Mouse (Mus musculus): Measurements from ENCODE around the gene Bnipl. TPM values are rescaled to one million over a fixed set of nuclear protein-coding genes. Genes with fewer than 3 reads are reported as not detected.
A peak's percentile ranks its signal among the peaks of the same experiment; 100 is the strongest.
"Not testable (repeated sequence)": the region's sequence is repeated elsewhere in the genome, so short reads cannot be mapped to it uniquely, and the experiment has no call there.

Gene Bnipl
- polyA plus RNA-seq, 1 experiment from 2014 or later: 4.9 TPM

DNA sequence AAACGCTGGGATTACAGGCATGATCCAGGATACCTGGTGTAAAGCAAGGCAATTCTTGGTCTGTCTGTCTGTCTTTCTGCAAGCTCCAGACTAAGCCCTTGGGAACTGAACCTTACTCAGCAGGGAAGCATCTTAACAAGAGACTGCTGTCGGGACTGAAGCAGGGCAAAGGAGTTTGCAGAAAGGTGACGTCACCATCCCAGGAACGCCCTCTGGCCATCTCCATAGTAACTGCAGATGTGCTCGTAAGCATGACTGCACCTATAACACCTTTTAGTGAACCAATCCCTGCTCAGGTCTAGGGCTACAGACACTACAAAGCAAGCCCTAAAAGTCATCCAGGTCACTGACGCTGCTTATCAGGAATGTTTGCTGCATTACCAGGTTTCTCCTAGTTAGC lies 26.7 kb downstream of the Bnipl start:
- no peak overlapping the region for H3K4me3 ChIP-seq
- no peaks in the 10 kb centered on the region for H3K27me3 ChIP-seq
- peaks cover 53% of the 10 kb centered on the region for H3K36me3 ChIP-seq
- ATAC-seq (ENCODE audit: insufficient number of reproducible peaks, insufficient read depth, low FRiP score, low TSS enrichment, low read depth): no peak
- peaks cover 10% of the 10 kb centered on the region for H3K4me1 ChIP-seq
- no peak overlapping the region for H3K9ac ChIP-seq
- H3K4me2 ChIP-seq: no peak overlapping the region
- H3K9me3 ChIP-seq: no peaks in the 10 kb centered on the region
- H3K27ac ChIP-seq: no peak overlapping the region
- 35% methylated on average over 6 of the region's 6 CpGs for WGBS

DNA sequence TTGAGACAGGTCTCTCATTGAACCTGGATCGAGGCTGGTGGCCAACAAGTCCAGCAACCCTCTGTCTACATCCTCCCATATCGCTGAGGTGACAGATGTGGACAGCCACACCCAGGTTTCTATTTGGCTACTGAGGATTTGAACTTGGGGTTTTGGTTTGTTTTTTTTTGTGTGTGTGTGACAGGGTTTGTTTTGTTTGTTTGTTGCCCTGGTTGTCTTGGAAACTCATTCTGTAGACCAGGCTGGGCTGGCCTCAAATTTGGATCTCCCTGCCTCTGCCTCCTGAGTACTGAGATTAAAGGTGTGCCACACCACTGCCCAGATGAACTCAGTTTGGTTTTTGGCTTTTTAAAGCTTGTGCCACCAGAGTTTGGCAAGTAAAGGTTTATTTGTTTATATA lies 28.0 kb downstream of the Bnipl start:
- Histone ChIP-seq H3K9ac (0 out of 2 replicates have a peak overlapping the region, but pooled peaks have one; percentile 11), H3K4me3 (no peak overlapping the region), H3K9me3 (no peaks in the 10 kb centered on the region), H3K27ac (no peak overlapping the region), H3K27me3 (no peaks in the 10 kb centered on the region), H3K36me3 (peaks cover 56% of the 10 kb centered on the region), H3K4me2 (no peak overlapping the region), H3K4me1 (peaks cover 16% of the 10 kb centered on the region)
- no peak for ATAC-seq (ENCODE audit: insufficient number of reproducible peaks, insufficient read depth, low FRiP score, low TSS enrichment, low read depth)
- WGBS: 98% methylated on average over 2 of the region's 2 CpGs

DNA sequence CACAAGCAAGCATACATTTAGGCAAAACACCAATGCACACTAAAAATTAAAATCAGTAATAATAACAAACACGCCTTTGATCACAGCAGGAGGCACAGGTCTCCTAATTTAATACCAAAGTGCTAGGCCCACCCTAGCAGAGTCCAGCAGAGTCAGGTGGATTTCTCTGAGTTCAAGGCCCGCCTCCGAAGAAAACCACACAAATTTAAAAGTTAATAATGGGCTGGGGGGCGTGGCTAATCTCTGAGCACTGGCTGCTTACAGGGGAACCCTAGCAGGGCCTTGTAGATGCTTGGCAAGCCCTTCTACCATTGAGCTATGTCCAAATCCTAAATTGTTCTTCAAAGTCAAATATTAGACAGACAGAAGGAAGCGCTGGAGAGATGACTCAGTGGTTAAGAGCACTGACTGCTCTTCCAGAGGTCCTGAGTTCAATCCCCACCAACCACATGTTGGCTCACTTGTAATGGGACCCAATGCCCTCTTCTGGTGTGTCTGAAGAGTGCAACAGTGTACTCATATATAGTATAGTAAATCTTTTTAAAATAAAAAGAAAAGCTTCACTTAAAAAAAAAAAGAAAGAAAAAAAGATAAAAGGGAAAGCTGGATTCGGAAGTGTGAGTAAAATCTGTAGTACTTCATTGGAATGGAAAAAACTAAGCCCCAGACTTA lies 32.4 kb downstream of the Bnipl start:
- Histone ChIP-seq H3K9me3 (no peaks in the 10 kb centered on the region), H3K9ac (peak overlapping the region; percentile 91), H3K4me3 (peak overlapping the region; percentile 66), H3K27ac (peak overlapping the region; percentile 99), H3K27me3 (no peaks in the 10 kb centered on the region), H3K36me3 (peaks cover 60% of the 10 kb centered on the region), H3K4me1 (peaks cover 14% of the 10 kb centered on the region), H3K4me2 (peak overlapping the region; percentile 67)
- no peak for ATAC-seq (ENCODE audit: insufficient number of reproducible peaks, insufficient read depth, low FRiP score, low TSS enrichment, low read depth)
- 82% methylated on average over 6 of the region's 6 CpGs for WGBS

DNA sequence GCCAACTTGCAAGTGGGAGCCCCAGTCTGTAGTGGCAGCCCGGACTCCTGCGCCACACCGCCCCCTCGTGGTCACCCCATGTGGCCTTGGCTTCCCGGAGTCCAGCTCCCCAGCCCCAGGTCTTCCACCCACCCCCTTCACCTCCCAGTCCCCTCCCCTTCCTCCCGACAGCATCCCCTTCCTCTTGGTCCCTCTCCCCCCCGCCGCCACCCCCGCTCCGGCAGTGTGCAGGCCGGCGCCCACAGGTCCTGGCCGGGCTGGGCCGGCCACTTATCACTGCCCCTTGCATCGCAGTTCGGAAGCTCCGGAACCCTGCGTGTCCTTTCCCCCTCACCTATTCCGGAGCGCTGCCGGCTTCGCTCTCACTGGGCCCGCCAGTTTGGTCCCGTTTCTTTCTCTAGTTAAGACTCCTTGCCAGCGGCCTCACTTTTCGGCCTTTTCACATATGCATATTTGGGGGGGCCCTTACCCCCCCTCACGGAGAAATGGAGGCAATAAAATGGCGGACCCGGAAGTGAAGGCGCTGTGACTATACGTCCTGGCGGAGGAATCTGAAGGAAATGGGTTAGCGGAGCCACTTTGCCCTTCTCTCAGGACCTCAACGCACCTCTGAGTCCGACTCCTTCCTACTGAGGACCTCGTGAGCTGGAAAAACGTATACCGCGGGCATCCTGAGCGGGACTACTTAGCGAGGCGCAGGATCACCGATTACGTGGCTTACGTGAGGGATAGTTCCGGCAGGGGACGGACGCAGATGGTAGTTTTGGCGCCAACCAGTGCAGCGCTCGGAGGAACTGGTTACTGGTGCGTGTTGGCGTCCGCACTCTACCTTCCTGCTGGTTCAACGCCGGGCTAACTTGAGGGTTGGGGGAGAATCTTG lies 33.5 kb downstream of the Bnipl start, which contains the start of gene Gabpb2:
Gene Gabpb2, minus strand, starts transcription at position 662 of the 880 bp plus-strand sequence.
- H3K4me3 ChIP-seq: peak within 1 kb of the TSS; percentile 66
- H3K27me3 ChIP-seq: no peaks in the 10 kb centered on the region
- peak within 1 kb of the TSS; percentile 91 for H3K9ac ChIP-seq
- H3K4me2 ChIP-seq: peak within 1 kb of the TSS; percentile 67
- 1% methylated on average over 56 of the region's 56 CpGs for WGBS
- no peaks in the 10 kb centered on the region for H3K9me3 ChIP-seq
- peaks cover 14% of the 10 kb centered on the region for H3K4me1 ChIP-seq
- H3K36me3 ChIP-seq: peaks cover 53% of the 10 kb centered on the region
- H3K27ac ChIP-seq: peak within 1 kb of the TSS; percentile 99
- peak; percentile 86 for ATAC-seq (ENCODE audit: insufficient number of reproducible peaks, insufficient read depth, low FRiP score, low TSS enrichment, low read depth)

DNA sequence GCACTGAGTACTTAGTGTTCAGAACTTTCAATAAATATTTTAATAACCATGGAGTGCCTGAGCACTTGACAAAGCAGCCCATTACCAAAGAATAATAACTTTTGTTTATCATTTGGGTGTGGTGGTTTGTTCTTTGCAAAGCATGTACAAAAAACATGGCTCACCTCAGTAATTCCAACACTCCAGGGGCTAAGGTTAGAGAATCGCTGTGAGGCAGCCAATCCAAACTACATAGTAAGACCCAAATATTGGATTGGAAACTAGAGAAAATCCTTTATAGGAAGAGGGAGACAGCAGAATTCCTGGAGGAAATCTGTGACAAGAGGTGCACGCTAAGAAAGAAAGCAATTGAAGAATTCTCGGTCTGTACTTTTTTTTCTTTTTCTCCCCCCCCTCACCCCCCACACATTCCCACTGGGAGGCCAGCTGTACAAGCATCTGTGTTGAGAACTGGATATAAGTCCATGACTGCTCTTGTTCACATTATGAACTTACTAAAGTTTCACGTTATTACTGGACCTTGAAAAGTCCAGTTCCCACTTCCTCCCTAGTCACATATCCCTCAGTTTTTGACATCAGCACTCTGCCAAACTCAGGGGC lies 34.2 kb downstream of the Bnipl start:
- H3K4me2 ChIP-seq: peak overlapping the region; percentile 67
- ATAC-seq (ENCODE audit: insufficient number of reproducible peaks, insufficient read depth, low FRiP score, low TSS enrichment, low read depth): no peak; the same call in 1 of the 2 replicates
- no peaks in the 10 kb centered on the region for H3K9me3 ChIP-seq
- no peaks in the 10 kb centered on the region for H3K27me3 ChIP-seq
- peaks cover 14% of the 10 kb centered on the region for H3K4me1 ChIP-seq
- 15% methylated on average over 4 of the region's 4 CpGs for WGBS
- H3K36me3 ChIP-seq: peaks cover 51% of the 10 kb centered on the region
- H3K4me3 ChIP-seq: peak overlapping the region; percentile 66
- H3K9ac ChIP-seq: peak overlapping the region; percentile 91
- H3K27ac ChIP-seq: peak overlapping the region; percentile 99

DNA sequence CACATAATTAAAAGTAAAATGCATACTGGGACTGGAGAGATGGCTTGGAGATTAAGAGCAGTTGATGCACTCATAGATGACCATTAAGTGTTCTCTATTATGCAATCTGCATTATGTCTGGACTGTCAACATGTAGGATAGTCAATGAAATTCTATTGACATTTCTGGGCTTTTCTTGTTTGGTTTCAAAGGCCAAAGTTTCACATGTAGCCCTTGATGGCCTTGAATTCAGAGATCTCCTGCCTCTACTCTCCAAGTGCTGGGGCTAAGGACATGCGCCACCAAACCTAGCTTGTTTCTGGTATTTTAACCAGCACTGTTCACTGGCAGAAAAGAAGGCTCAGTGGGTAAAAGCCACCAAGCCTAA lies 37.4 kb downstream of the Bnipl start:
- Histone ChIP-seq H3K4me2 (no peak overlapping the region), H3K9ac (no peak overlapping the region), H3K4me1 (peaks cover 13% of the 10 kb centered on the region), H3K4me3 (no peak overlapping the region), H3K36me3 (peaks cover 44% of the 10 kb centered on the region), H3K27me3 (no peaks in the 10 kb centered on the region), H3K27ac (no peak overlapping the region), H3K9me3 (no peaks in the 10 kb centered on the region)
- ATAC-seq (ENCODE audit: insufficient number of reproducible peaks, insufficient read depth, low FRiP score, low TSS enrichment, low read depth): no peak
- WGBS: 91% methylated on average over 1 of the region's 1 CpGs

DNA sequence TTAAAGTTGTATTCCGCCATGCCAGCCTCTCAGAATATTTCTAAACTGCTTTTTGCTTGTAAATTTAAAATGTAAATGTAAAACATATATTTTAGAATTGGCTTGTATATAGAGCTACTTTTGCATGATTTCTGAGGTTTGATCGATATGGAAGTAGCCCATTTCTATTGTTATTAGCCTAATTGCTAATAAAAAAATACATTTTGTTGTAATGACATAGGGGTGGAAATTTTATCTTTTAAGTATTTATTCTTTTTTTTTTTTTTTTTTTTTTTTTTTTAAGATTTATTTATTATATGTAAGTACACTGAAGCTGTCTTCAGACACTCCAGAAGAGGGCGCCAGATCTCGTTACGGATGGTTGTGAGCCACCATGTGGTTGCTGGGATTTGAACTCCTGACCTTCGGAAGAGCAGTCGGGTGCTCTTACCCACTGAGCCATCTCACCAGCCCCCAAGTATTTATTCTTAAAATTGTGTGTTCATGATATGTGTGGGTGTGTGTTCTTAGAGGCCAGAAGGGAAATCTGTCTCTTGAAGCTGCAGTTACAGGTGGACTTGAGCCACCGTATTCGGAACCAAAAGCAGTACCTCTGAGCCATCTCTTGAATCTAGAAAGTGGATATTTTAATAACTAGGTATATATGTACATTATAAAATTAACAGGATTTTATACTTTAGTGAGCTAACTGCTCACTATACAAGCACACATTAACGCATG lies 37.9 kb downstream of the Bnipl start:
- H3K27me3 ChIP-seq: not testable (repeated sequence)

DNA sequence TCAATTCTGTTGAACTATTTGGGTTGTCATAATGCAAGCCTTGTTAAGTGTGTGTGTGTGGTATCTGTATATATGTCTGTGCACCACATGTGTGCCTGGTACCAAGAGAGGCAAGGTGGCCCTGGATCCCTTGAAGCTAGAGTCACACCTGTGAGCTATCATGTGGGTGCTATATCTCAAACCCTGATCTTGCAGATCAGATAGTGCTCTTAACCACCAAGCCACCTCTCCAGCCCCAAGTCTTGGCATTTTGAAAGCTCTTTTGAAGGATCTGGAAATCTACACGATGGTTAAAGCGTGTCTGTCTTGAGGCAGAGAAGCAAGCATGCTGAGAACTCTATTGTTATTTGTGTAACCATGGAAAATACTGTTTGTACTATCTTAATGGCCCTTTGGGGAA lies 40.4 kb downstream of the Bnipl start:
- H3K36me3 ChIP-seq: peaks cover 63% of the 10 kb centered on the region
- no peaks in the 10 kb centered on the region for H3K27me3 ChIP-seq
- ATAC-seq (ENCODE audit: insufficient number of reproducible peaks, insufficient read depth, low FRiP score, low TSS enrichment, low read depth): no peak
- no peak overlapping the region for H3K9ac ChIP-seq
- 80% methylated on average over 2 of the region's 2 CpGs for WGBS
- no peak overlapping the region for H3K4me3 ChIP-seq
- no peak overlapping the region for H3K27ac ChIP-seq
- H3K4me1 ChIP-seq: no peaks in the 10 kb centered on the region
- no peaks in the 10 kb centered on the region for H3K9me3 ChIP-seq
- H3K4me2 ChIP-seq: no peak overlapping the region

More for the DNA sequence above, 37.9 kb downstream of the Bnipl start:
- peaks cover 48% of the 10 kb centered on the region for H3K36me3 ChIP-seq
- H3K4me2 ChIP-seq; ATAC-seq (ENCODE audit: insufficient number of reproducible peaks, insufficient read depth, low FRiP score, low TSS enrichment, low read depth); H3K9ac ChIP-seq; H3K27ac ChIP-seq; H3K9me3 ChIP-seq; H3K4me1 ChIP-seq; H3K4me3 ChIP-seq: not testable (repeated sequence)
- WGBS: 89% methylated on average over 9 of the region's 10 CpGs

DNA sequence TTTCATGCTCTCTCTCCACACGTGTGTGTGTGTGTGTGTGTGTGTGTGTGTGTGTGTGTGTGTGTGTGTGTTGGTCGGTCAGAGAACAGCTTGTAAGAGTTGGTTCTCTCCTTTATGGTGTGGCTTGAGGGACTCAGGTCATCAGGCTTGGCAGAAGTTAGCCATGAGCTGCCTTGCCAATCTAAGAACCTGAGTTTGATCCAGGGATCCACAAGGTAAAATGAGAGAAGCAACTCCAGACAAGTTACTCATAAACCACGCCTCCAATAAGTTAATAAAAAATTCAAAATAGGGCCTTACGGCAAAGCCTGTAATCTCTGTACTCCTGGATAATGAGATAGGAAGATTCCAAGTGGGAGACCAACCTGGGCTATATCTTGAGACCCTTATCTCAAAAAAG lies 42.7 kb downstream of the Bnipl start:
- WGBS: 84% methylated on average over 4 of the region's 4 CpGs
- no peak overlapping the region for H3K9ac ChIP-seq
- ATAC-seq (ENCODE audit: insufficient number of reproducible peaks, insufficient read depth, low FRiP score, low TSS enrichment, low read depth): no peak
- no peak overlapping the region for H3K4me2 ChIP-seq
- no peaks in the 10 kb centered on the region for H3K9me3 ChIP-seq
- H3K27me3 ChIP-seq: no peaks in the 10 kb centered on the region
- H3K4me1 ChIP-seq: no peaks in the 10 kb centered on the region
- no peak overlapping the region for H3K4me3 ChIP-seq
- peaks cover 69% of the 10 kb centered on the region for H3K36me3 ChIP-seq
- H3K27ac ChIP-seq: no peak overlapping the region

DNA sequence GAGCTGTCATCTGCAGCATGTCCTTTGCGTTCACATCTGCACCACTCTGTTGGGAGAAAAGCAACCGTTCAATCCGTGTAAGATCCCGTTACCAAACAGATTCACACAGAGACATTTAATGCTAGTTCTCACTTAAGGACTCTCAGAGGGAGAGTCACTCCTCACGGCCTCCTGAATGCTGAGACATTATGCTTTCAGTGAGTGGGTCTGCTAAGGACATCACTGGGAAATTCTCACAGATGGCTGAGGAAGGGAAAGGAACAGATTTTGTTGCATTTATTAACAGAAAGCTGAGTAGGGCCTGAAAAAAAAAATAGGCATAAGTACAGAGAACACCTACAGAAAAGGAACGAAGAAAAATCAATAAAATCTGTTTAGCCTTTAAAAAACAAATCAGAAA lies 47.1 kb downstream of the Bnipl start:
- peaks cover 87% of the 10 kb centered on the region for H3K36me3 ChIP-seq
- H3K9ac ChIP-seq: no peak overlapping the region
- H3K27ac ChIP-seq: no peak overlapping the region
- ATAC-seq (ENCODE audit: insufficient number of reproducible peaks, insufficient read depth, low FRiP score, low TSS enrichment, low read depth): no peak
- 0 out of 2 replicates have a peak, but pooled peaks cover 4% of the 10 kb centered on the region for H3K4me1 ChIP-seq
- no peak overlapping the region for H3K4me2 ChIP-seq
- H3K27me3 ChIP-seq: no peaks in the 10 kb centered on the region
- H3K4me3 ChIP-seq: no peak overlapping the region
- WGBS: 88% methylated on average over 6 of the region's 6 CpGs
- H3K9me3 ChIP-seq: no peaks in the 10 kb centered on the region

DNA sequence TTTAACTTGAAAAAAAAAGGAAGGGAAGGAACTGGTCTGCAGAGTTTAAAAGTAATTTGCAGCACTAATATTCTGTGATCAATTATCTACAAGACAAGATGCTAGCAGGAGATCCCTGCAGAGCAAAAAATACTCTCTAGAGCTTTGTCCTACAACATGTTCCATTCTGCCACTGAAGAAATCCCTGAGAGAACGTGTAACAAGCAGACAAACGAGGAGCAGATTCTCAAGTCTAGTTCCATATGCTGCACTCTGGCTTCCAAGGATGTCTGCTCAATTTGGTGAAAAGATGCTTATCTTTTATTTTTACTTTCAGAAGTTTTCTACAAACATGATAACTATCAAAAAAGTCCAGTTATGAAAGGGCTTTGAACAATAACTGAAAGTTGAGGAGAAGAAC lies 50.4 kb downstream of the Bnipl start:
- peaks cover 89% of the 10 kb centered on the region for H3K36me3 ChIP-seq
- 33% methylated on average over 2 of the region's 2 CpGs for WGBS

More for the DNA sequence above, 50.4 kb downstream of the Bnipl start:
- no peak overlapping the region for H3K27ac ChIP-seq
- no peak for ATAC-seq (ENCODE audit: insufficient number of reproducible peaks, insufficient read depth, low FRiP score, low TSS enrichment, low read depth)
- no peaks in the 10 kb centered on the region for H3K9me3 ChIP-seq
- H3K4me2 ChIP-seq: no peak overlapping the region
- no peak overlapping the region for H3K9ac ChIP-seq
- no peak overlapping the region for H3K4me3 ChIP-seq
- 0 out of 2 replicates have a peak, but pooled peaks cover 4% of the 10 kb centered on the region for H3K4me1 ChIP-seq
- no peaks in the 10 kb centered on the region for H3K27me3 ChIP-seq
